Mouse (Mus musculus) ES-E14 (cell line): ENCODE measurements around the gene Cog4.

Experiments used
- MAFK ChIP-seq: IDR thresholded peaks from 2 replicates; pipeline ENCODE4 v1.6.1; 2014; ENCODE audit warnings: mild to moderate bottlenecking, low read depth, low read length, inconsistent platforms; ENCODE audit not compliant: insufficient read depth
- ZC3H11A ChIP-seq: IDR thresholded peaks from 2 replicates; pipeline ENCODE4 v1.6.1; 2012; ENCODE audit warnings: low read depth, mild to moderate bottlenecking, inconsistent platforms, low read length, borderline replicate concordance

GRCm38 (mm10) chr8:110917415-110917814, 71.0 kb downstream of the Cog4 start:
- TF ChIP-seq ZC3H11A (no peak), MAFK (no peak)
